Mouse (Mus musculus) urinary bladder, postnatal 10 days (tissue): ENCODE measurements around the gene Rab40c.

Experiments used
- DNase-seq: peaks from one replicate; pipeline ENCODE4 v3.0.0; 2022; ENCODE audit warnings: low spot score

Rab40c gene

DNA sequence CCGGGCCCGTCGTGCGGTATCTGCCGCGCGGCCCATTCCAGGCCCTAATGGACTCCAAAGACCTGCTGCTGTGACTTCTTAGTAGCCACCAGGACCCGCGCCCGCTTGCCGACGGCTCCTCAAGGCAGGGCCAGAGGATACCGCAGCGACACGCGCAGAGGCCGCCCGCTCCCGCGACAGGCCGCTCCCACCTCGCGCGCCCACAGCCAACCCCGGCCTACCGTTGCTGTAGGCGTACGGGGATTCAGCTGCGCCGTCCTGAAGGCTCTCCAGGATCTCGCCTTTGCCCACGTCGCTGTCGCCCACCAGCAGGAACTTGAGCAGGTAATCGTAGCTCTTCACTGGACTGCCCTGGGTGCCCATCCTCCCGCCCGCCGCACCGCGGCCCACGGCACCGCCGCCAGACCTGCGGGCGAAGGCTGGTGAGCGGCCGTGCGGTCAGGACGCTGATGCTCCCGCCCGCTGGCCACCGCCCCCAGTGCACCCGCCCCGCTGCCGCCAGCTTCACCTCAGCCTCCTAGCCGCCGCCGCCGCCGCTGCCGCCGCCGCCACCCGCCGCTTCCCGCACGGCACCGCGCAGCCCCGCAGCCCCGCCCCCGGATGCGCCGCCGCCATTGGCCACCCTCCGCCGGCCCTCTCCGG lies at the start of gene Rab40c:
Gene Rab40c (minus strand): TSS at position 584 of the 642 bp plus-strand sequence.
- DNase-seq = no peak

DNA sequence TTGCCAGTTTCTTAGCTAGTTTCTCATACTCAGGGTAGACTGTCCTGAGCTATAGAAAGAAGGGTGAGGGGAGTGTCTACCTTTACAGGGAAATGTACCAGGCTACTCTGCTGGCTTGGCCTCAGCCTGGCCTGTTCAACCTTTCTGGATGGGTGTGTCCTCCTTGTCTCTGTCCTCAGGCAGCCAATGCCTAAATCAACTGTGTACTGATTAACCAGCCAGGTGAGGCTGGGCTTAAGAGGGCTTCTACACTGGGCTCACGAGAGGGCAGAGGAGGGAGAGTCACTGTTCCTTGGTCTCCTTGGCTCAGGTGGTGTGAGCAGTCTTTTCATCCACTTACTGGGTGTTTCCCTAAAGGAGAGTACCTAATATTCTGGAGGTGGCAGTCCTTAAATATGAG lies 48.6 kb upstream of the Rab40c start:
- no peak for DNase-seq

DNA sequence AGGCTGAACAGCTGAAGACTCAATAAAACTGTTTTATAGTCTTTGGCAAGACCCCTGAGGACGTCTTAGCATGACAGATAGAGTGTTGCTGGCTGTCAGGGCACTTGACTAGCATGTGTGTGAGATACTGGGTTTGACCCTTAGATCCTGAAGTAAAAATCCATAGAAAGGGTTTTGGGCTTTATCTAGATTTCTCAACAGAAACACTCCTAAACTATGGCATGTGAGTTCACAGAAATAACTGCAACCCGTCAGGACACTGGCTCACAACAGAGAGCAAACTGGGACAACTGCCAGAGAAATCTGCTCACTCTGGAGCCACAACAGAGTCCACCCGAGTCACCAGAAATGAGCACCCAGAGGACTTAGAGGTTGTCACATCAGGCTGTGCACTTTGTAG lies 48.1 kb upstream of the Rab40c start:
- no peak for DNase-seq

DNA sequence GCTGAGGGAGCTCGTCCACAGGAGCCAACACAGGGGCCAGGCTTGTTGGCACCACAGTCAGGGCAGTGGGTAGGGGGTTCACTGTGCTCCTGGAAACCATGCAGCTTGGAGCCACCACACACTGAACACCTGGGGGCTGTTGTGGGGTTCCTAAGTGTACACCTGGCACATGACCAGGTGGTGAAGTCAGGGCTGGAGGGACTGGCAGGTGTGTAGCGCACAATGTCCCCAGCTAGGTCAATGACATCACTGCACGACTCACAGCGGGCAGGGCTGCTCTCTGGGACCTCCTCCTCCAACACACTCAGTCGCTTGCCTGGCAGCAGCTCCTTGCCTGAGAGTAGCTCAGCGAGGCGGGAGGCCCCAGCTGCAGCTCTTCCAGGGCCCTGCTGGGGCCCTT lies 44.7 kb upstream of the Rab40c start:
- no peak for DNase-seq

DNA sequence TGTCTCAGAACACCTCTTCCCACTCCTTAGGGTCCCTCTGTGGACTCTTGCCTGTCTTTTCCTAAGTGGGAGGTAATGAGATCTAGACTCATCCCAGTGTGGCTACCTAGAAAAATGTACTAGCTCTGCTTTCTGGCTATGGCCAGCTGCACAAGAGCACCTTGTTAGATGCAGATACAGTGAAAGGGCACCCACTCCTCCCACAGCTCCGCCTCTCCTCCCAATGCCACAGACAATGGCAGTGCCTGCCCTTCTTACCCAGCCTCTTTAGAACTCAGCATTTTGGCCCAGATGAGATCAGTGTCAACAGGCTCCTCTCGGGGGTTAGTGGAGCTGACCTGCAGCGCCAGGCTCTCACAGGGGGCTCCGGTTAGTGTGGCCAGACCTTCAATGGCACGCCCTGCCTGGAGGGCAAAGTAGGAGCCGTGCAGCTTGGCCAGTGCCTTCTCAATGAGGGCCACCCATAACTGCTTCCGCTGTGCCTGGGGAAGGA lies 42.9 kb upstream of the Rab40c start:
- no peak for DNase-seq

DNA sequence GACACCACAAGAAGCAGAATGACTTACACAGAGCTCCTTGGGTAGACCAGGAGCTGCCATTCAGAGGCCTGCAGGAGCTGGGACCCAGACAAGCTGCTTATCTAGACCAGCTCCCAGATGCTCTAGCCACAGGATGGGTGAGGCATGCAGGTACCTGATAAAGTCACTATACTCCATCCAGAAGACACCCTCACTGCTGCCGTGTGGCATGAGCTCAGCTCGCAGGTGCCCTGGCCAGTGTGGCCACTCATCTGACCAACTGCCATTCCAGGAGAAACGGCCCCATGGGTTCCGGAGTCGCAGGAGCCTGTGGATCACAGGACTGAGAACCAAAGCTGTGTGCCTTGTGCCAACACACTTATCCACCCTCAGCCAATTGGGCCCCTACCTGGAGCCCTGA lies 42.0 kb upstream of the Rab40c start:
- DNase-seq = no peak

DNA sequence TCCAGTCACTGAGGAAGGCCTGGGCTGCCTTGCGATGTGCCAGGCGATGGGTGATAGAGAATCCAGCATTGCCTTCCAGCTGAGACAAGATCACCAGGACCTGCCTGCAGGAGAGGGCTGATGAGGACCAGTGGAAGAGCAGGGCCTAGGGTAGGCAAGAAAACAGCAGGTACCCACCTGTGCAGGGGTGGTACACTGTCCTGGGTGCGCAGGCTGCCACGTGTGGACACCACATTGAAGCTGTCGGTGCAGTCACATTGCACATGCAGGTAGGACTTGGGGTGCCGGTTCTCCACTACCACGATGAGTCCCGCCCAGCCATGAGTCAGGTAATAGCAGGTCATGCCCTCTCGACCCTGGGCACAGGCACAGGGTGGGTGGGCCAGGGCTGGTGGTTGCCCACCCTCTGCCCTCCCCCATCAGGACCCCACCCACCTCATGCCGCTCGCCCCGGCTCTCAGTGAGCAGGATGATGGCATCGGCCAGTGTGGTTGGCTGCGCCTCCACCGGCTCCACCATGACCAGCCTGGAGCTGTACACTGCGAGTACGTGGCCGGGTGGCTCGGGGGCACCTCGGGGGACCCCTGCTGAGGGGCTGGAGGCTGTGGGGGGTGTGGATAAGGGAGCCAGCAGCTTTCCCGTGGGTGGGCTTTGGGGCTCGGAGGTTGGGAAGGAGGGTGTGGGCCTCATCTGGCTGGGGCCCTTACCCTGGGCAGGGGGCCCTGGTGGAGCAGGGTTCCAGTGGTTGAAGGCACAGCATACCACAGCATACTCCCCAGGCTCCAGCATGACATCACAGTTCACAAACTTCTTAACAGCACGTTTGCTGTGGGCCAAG lies 40.3 kb upstream of the Rab40c start:
- DNase-seq = no peak

DNA sequence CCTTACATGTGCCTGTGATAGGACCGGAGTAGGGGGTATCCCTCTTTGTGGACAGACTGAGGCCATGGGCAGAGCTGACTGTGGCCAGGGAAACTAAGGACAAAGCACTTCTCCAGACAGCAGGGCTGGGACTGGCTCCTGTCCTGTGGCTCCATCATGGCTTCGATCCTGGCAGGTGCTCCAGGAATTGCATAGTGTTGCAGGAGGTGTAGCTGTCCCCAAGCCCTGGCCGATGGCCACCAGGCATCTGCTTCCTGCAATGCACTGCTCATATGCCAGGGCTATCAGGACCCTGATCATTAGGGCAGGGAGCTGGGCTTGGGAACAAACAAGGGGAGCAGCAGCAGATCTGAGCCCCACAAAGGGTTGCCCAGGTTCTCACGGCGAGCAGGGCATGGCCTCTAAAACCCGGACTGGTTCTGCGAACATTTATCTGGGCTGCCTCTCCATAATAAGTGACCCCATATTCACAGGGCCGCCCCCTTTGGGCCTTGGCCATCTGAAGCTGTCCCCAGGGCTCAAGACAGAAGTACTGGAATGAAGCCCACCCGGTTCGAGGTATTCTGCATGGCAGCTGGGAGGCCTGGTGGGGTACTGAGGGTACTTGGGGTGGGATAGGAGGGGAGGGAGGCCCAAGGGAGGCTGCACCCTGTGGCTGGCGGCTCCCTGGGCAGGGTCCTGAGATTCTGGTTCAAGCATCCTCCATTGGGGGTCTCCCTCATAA lies 39.4 kb upstream of the Rab40c start:
- DNase-seq = no peak

DNA sequence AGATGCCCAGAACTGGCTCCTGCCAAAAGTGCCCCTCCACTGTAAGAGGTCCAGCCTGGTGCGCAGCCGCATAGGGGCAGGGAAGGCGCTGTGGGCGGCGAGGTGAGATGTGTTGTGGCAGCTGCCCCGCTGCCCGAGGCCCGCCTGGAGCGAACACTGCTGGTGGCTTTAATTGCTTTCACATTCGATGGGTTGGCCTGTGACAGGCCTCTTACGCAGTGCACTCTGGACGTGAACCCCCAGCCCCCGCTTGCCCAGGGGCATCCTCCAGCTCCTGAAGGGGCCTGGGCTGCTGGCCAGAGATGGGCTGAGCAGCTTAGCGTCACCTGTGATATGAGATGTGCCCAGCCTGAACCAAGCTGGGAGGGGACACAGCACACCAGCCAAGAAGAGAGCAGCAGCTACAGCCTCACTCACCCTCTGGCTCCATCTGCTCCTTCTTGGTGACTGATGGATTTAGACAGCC lies 38.1 kb upstream of the Rab40c start:
- DNase-seq = no peak

DNA sequence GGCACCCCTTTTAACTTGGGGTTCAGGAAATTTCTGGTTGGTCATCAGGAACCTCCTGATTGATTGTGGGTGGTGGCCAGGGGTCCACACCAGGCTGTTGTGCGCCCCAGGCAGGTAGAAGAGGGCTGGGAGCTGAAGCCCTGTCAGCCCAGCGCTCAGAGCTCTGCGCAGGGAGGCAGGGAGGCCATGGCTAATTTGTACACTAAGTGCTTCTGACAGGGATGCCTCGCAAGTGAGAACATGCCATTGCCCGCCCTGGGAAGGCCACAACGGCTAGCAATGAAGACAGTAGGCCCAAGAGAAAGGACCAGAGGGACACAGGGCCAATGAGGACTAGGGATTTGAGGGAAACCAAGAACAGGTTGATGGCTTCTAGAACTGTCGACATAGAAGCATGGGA lies 37.1 kb upstream of the Rab40c start:
- DNase-seq = no peak

DNA sequence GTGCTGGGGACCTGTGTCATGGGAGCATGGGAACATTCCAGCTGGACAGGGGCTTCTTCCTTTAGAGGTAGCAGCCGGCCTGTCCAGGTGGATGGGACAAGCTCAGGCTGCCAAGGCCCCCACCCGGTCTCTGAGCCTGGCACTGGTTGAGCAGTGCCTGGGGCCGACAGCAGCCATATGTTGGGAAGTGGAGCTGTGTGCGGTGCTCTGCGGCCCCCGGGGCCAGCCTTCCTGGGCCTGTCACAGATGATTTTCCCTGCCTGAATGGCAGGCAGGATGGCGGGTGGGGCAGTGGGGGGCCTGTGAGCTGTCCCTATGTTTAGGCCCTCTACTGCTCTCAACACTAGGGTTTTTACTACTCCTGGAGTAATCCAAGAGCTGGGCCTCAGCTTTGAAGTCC lies 36.7 kb upstream of the Rab40c start:
- no peak for DNase-seq

DNA sequence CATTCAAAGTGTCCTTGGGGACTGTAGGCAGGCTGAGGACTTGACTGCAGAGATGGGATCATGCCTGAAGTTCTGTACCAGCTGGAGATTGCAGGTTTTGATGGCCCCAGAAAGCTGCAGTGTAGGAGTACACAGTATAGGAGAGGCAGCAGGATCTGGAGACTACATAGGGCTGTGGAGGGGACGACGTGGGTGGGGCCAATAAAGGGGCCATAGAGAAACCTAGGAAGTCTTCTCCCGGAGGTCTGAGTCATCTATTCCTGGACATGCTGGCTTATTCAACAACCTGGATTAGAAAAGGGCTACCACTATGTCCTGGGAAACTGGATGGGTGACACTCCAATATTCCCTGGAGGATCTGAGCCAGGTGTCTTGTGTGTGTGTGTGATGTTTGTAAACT lies 36.2 kb upstream of the Rab40c start:
- DNase-seq = no peak

DNA sequence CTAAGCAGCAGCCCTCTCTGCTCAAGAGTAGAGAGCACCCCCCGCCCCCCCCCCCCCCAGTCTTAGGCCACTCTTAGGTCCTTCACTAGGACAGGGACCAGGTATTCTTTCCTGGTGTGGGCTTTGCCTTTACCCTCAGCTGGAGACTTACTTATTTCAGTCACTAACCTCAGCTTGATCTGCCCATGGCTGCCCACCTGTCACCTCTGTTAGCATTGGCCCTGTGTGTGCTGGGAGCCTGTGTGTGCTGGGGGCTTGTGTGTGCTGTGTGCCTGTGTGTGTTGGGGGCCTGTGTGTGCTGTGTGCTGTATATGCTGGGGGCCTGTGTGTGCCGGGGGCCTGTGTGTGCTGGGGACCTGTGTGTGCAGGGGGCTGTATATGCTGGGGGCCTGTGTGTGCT lies 35.1 kb upstream of the Rab40c start:
- no peak for DNase-seq

DNA sequence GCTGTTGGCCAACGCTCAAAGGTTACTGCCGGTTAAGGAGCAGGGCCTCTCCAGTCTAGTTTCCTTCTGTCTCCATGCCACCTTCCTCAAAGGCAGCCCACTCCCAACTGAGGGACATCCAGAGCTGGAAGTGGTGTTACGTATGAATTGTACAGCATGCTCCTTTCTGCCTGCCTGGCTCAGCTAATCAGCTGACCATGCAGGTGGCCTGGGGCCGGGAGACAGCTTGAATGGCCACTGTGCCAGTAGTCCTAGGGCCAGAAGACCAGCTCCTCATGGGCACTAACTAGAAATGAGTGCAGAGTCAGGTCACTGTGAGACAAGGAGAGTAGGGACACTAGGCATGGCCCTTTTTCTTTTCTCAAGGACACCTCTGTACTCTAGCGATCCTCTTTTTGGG lies 33.6 kb upstream of the Rab40c start:
- no peak for DNase-seq

DNA sequence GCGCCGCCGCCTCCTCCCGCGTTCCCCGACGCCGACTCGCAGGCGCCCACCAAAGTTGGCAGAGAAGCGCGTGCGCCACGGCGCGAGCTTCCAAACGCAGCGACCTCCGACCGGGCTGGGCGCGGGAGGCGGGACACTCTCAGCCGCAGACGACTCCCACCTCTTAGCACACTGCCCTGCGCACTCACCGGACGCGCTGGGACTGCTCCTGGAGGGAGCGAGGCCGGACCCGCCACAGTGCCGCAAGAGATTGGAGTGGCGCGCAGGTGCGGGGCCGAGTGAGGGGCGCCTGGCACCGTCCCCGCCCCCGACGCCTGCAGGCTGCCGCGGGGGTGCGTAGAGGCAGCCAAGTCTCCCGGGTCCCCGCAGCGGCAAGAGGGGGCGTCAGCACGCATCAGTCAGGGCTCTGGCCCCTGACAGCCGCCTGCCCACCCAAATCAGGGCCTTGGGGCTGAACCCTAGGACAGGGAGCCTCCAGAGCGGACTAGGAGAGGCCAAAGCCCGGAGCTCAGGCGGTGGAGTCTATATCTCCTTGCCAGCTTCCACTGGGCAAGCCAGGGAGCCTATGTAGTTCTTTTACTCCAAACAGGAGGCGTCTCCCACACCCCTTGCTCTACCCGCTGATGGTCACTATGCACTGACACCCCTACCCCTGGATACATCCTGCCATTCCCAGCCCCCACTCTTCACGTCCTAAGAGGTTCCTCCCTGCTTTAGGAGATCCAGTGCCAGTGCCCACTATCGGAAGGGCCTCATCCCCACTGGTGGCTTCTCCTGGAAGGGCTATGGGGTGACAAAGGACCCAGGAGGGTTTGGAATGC lies 32.5 kb upstream of the Rab40c start, which contains the start of gene A930017K11Rik:
Gene A930017K11Rik (minus strand): TSS at position 763 of the 821 bp plus-strand sequence.
- DNase-seq = no peak

DNA sequence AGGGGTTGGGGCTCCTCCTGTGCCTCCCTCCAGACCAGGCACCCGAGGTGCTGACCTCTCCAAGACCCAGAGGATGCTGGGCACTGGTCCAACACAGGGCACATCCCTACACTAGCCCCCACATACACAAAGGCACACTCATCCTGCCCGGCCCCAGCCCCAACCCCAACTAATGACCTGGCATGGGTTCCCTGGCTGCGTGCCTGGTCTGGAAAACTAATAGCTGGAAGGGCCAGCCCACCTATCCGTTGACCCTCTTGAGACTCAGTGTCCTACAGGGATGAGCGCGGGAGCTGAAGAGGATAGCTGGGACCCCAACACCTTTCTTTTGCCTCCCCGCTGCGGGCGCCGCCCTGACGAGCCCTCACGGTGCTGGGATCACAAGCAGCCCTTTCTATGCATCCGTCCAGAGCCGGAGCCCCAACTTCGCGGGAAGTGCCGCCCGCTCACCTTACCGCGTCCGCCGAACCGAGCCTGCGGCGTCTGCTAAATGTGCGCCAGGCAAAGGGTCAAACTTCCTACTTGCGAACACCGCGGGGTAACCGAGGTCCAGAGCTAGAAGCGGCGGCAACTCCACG lies 31.8 kb upstream of the Rab40c start:
- no peak for DNase-seq

DNA sequence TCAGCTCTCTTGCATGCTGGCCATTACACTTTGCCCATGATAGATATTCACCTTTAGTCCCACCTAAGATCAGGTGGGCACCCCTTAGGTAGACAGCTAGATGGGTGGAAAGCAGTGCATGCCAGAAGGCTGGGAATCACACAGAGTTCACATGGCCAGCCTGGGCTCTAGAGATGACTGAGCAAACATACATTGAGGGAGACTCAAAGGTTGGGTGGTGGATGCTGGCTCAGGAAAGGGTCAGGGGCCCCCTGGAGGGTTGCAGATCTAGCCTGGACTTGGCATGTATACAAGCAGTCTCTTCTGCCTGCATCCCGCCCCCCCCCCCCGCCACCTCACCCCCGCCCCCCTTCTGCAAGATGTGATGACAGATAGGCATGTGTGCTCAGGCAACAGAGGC lies 31.2 kb upstream of the Rab40c start:
- no peak for DNase-seq

DNA sequence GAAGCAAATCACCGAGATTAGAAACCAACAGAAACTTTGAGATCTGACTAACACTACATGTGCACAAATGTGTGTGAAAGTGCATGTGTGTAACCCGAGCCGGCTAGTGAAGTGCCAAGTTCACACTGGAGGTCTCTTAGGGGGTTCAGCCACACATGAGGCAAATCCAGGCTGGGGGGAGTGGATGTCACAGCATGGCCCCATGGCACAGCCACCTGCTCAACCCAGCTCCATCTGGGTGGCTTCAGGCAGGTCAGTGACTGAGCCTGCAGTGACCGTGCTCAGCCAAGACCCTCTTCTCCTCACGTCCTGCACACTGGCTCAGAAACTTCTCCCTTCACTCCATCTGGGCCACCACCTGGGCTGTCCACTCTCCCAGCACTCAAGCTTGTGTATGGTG lies 30.5 kb upstream of the Rab40c start:
- no peak for DNase-seq

DNA sequence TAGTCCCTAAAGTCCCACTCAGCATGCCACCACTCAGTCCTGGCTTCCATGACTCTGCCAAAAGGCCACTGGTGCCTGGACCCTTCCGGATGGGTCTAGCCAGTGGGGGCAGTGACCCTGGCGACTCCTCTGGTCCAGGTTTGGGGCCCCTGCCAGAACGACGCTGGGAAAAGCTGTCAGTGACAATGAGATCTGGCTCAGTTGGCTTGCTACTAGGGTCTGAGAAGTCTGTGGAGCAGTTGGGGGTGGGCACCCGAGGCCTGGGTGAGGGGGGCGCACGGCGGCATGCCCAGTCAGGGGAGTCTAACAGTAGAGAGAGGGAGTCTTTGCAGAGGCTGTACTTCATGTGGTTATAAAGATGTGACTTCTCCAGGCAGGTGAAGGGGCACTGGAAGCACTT lies 28.5 kb upstream of the Rab40c start:
- DNase-seq = no peak

DNA sequence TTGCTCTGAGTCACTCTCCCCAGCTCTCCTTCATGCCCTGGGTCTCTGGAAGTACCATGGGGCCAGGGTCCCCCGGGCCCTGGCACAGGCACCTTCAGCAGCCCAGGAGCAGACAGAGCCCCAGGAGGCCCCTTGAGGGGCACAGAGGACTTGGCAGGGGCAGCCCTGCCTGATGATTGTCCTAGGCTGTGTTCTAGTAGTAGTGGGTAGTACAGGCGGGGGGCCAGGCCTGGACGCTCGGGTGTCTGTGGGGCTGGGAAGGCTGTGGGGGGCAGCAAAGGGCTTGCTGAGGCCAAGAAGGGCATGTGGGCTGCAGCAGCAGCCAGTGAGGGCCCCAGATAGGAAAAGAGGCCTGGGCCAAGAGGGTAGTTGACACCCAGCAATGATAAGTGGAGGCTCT lies 28.0 kb upstream of the Rab40c start:
- no peak for DNase-seq

DNA sequence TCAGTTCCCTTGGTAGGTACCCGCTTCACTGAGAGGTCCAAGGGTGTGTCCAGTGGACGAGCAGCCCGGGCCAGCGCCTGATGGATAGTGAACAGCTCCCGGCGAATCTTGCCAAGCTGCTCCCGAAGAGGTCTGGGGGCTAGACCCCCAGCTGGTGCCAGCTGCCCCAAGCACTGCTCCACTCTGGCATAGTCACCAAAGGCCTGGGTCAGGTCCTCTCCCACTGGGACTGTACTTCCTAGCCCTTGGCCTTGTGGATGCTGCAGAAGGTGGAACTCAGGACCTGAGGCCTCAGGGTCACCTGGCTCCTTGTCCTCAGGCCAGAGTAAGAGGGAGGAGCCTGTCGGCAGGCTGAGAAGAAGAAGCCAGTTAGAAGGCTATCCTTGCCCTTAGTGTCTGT lies 27.4 kb upstream of the Rab40c start:
- DNase-seq = no peak

DNA sequence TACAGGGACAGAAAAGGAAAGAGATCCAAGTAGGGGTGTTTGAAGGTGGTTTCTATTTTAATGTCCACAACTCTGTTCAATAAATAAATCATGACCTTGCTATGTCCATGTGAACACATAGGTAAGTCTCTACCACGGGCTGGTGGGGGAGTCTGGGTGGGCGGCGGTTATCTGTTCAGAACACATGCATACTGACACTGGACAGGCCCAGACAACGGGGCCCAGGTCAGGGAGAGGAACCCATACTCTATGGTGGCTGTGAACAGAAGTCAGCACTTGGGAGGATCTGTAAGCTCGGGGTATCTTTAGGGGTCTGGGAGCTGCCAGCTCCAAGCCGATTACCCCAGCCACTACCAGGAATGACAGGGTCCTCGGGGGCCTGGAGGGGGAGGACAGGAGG lies 26.8 kb upstream of the Rab40c start:
- DNase-seq = no peak
